Comparison of ENCODE assay signal across 17 mouse cellular contexts in genomic region chr5:62924616-62925015, GRCm38 (mm10).
DNase-seq lines count a peak whose midpoint lies in the region; ATAC-seq and TF ChIP-seq lines count a peak whose summit lies in the region.
"Had no signal": no experiment of that assay in that cellular context is flagged by ENCODE, and none has a peak within 500 bp of the region (broad histone marks: within the 10 kb centered on the region; RNA-seq: fewer than 3 reads in every experiment).

No protein-coding gene starts in this region.

- H3K4me3 ChIP-seq in kidney, postnatal 0 days (replicated peaks; ENCODE audit: low read depth, low read length) = no peak overlapping the region
- H3K4me3 ChIP-seq in ES-E14 (ENCODE audit: insufficient read depth in 1 of 2, low read depth in 1 of 2, low read length in 2 of 2, poor library complexity in 1 of 2, severe bottlenecking in 1 of 2) = no peak overlapping the region
- H3K4me3 ChIP-seq in lung, postnatal 0 days (ENCODE audit: low read depth, low read length) = no peak overlapping the region
- H3K4me3 ChIP-seq: layer of hippocampus, adult 2 months; left cerebral cortex, adult 2 months; midbrain, embryonic 10.5 days had no signal

- no peak overlapping the region for H3K4me2 ChIP-seq in kidney, postnatal 0 days (ENCODE audit: low read length)
- no peak overlapping the region for H3K4me2 ChIP-seq in lung, postnatal 0 days (replicated peaks; ENCODE audit: low read depth, low read length)
- H3K4me2 ChIP-seq: heart, embryonic 11.5 days had no signal

- H3K9me3 ChIP-seq in kidney, postnatal 0 days (replicated peaks; ENCODE audit: low read length) = no peaks in the 10 kb centered on the region
- no peaks in the 10 kb centered on the region for H3K9me3 ChIP-seq in ES-E14 (ENCODE audit: control insufficient read depth, insufficient read depth, low read depth, low read length)
- H3K9me3 ChIP-seq in lung, postnatal 0 days (ENCODE audit: low read length) = no peaks in the 10 kb centered on the region
- H3K9me3 ChIP-seq: midbrain, embryonic 10.5 days had no signal

- peak; percentile 77 for TF ChIP-seq EP300 in lung, postnatal 0 days (IDR thresholded peaks at IDR 0.05)

- no peaks in the 10 kb centered on the region for H3K4me1 ChIP-seq in kidney, postnatal 0 days (replicated peaks; ENCODE audit: insufficient read depth, low read length)
- no peaks in the 10 kb centered on the region for H3K4me1 ChIP-seq in ES-E14 (ENCODE audit: control insufficient read depth in 2 of 2, insufficient read depth in 2 of 2, low read length in 2 of 2, poor library complexity in 1 of 2)
- no peaks in the 10 kb centered on the region for H3K4me1 ChIP-seq in lung, postnatal 0 days (ENCODE audit: insufficient read depth, low read depth, low read length)
- H3K4me1 ChIP-seq: midbrain, embryonic 10.5 days had no signal

- H3K27me3 ChIP-seq in kidney, postnatal 0 days (ENCODE audit: insufficient read depth, low read length) = no peaks in the 10 kb centered on the region
- no peaks in the 10 kb centered on the region for H3K27me3 ChIP-seq in lung, postnatal 0 days (replicated peaks; ENCODE audit: insufficient read depth, low read length)

- no peaks in the 10 kb centered on the region for H3K36me3 ChIP-seq in kidney, postnatal 0 days (ENCODE audit: insufficient read depth, low read length)
- no peaks in the 10 kb centered on the region for H3K36me3 ChIP-seq in ES-E14 (ENCODE audit: control insufficient read depth, insufficient read depth, low read length, poor library complexity, severe bottlenecking)
- H3K36me3 ChIP-seq in lung, postnatal 0 days (ENCODE audit: insufficient read depth, low read length) = no peaks in the 10 kb centered on the region
- H3K36me3 ChIP-seq: midbrain, embryonic 10.5 days had no signal

- DNase-seq in kidney, postnatal 0 days (ENCODE audit: low spot score) = peak; percentile 72
- no peak for DNase-seq in kidney, postnatal 10 days
- DNase-seq in ES-E14 (ENCODE audit: low read depth, low spot score) = no peak
- peak; percentile 62 for DNase-seq in lung, postnatal 0 days (ENCODE audit: low spot score)
- DNase-seq in testis, postnatal 10 days (ENCODE audit: low spot score) = no peak
- no peak for DNase-seq in layer of hippocampus, adult 9-11 months
- DNase-seq: cerebellum, postnatal 14 days; gastrocnemius, postnatal 25 days; right cerebral cortex, adult 18-20 months; thymus, postnatal 14 days had no signal

- H3K9ac ChIP-seq in kidney, postnatal 0 days (ENCODE audit: low read depth, low read length) = no peak overlapping the region
- no peak overlapping the region for H3K9ac ChIP-seq in ES-E14 (ENCODE audit: insufficient read depth, low read depth, low read length, poor library complexity, severe bottlenecking)
- no peak overlapping the region for H3K9ac ChIP-seq in lung, postnatal 0 days (replicated peaks; ENCODE audit: low read depth)
- H3K9ac ChIP-seq: liver, embryonic 14.5 days had no signal

- in situ Hi-C loops in ES-E14 (cut with MboI; ENCODE audit: low sequenced_read_pairs in 2 of 2, unreplicated experiment in 2 of 2) = loop anchor here in 1 of 2 experiments (25.0 kb wide), 1 partner anchor 838 kb away; no protein-coding TSS in a partner anchor

- no peak for ATAC-seq in kidney, postnatal 0 days (replicated peaks; ENCODE audit: low FRiP score, low read depth)
- ATAC-seq in common myeloid progenitor, adult 5-6 weeks (replicated peaks; ENCODE audit: low read depth, poor library complexity, severe bottlenecking) = peak; percentile 47
- ATAC-seq in lung, postnatal 0 days = peak; percentile 84
- ATAC-seq: forebrain, embryonic 16.5 days had no signal

- TF ChIP-seq CTCF in kidney, postnatal 0 days (IDR thresholded peaks at IDR 0.05; ENCODE audit: low read depth) = no peak
- no peak for TF ChIP-seq CTCF in lung, postnatal 0 days (IDR thresholded peaks at IDR 0.05)

- H3K27ac ChIP-seq in kidney, postnatal 0 days = no peak overlapping the region
- H3K27ac ChIP-seq in ES-E14 (ENCODE audit: insufficient read depth, low read depth, low read length, poor library complexity, severe bottlenecking) = no peak overlapping the region
- H3K27ac ChIP-seq in lung, postnatal 0 days (ENCODE audit: low read length) = no peak overlapping the region
- H3K27ac ChIP-seq: layer of hippocampus, adult 2 months; left cerebral cortex, adult 2 months; liver, embryonic 14.5 days; midbrain, embryonic 10.5 days had no signal

TF ChIP-seq in ES-E14, 5 proteins besides CTCF, POLR2A, EP300 and RAD21:
- 0 out of 2 replicates have a peak, but pooled peaks have one; percentile 11 for TF ChIP-seq MAFK (IDR thresholded peaks at IDR 0.05; ENCODE audit: insufficient read depth, low read depth, low read length)
- no peak for TF ChIP-seq ZNF384 (IDR thresholded peaks at IDR 0.05; ENCODE audit: low read depth, low read length)
- TF ChIP-seq ZC3H11A (IDR thresholded peaks at IDR 0.05; ENCODE audit: borderline replicate concordance, low read depth, low read length) = no peak
- TF ChIP-seq HCFC1 (IDR thresholded peaks at IDR 0.05; ENCODE audit: borderline replicate concordance, insufficient read depth, low read length) = no peak
- TF ChIP-seq CHD2 (IDR thresholded peaks at IDR 0.05; ENCODE audit: low read depth, low read length) = no peak

Comparison
In these comparisons a context has a peak if more than half of its experiments do, and no peak if none do; other contexts are left out.
1. DNase-seq: peak in kidney, postnatal 0 days (single experiment) and lung, postnatal 0 days (single experiment); none in kidney, postnatal 10 days (single experiment), ES-E14 (single experiment), testis, postnatal 10 days (single experiment) and layer of hippocampus, adult 9-11 months (single experiment).